Mouse (Mus musculus): Measurements from ENCODE around the gene Slc9a3r2.
"Not testable (repeated sequence)": the region's sequence is repeated elsewhere in the genome, so short reads cannot be mapped to it uniquely, and the experiment has no call there.

The Slc9a3r2 gene

DNA sequence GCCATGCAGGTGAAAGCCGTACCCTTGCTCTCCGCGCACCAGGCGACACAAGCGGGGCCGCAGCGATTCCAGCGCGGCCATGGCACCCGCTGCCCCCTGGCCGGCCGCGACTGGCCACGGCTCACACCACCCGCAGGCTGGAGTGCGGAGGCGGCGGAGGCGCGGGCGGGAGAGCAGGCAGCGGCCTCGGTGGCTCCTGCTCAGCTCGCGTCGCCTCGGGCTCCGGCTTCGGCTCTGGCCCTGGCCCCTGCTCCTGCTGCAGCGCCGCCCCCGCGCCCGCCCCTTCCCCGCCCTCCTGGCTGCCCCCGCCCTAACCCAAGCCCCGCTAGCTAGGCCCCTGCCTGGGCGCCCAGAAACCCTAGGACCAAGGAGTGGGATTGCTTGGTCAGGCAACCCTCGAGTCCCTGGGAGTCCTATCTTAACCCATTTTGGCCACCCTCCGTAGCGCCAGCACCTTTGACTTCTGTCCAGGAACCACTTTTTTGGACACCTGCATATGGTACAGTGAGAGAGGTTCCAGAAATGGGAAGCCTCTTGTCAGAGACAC, at the start of gene Slc9a3r2:
Gene Slc9a3r2, minus strand, starts transcription at position 258 of the 547 bp plus-strand sequence.
- no peak for DNase-seq

DNA sequence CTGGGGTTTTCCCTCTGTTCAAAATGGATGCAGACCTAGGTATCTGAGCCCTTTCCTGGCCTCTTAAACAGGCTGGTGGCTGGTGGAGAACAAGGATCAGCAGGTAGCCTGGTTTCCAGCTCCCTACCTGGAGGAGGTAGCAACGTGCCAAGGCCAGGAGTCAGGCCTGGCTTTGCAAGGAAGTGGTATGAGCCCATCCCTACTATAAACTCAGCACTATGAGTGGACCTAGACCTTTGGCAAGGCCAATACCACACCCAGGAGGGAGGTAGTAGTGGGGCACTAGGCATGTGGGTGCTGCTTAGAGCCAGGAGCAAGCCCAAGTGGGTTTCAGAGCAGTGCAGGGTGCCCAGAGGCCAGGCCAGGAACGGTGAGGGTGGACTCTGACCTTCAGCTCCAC, 49.3 kb upstream of the Slc9a3r2 start:
- DNase-seq = no peak

GRCm38 (mm10) chr17:24698715-24699114, 48.6 kb upstream of the Slc9a3r2 start:
- DNase-seq = no peak

DNA sequence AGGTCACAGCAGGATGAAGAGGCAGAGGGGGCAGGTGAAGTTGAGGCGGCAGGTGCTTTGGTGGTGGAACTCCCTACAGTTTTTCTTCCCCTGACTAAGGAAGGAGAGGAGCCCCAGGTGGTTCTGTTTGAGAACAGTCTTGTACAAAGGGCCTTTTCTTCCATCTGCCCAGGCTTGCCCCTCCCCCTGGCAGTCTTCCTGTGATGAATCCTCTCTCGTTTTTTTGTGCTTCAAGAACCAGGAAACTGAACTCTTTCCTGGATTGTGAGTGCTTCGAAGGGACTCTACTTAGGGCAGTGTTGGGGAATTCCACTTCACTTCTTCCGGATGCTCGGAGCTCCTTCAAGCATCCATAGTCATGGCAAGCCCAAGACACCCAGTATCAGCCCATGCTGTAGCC, 47.9 kb upstream of the Slc9a3r2 start:
- no peak for DNase-seq

DNA sequence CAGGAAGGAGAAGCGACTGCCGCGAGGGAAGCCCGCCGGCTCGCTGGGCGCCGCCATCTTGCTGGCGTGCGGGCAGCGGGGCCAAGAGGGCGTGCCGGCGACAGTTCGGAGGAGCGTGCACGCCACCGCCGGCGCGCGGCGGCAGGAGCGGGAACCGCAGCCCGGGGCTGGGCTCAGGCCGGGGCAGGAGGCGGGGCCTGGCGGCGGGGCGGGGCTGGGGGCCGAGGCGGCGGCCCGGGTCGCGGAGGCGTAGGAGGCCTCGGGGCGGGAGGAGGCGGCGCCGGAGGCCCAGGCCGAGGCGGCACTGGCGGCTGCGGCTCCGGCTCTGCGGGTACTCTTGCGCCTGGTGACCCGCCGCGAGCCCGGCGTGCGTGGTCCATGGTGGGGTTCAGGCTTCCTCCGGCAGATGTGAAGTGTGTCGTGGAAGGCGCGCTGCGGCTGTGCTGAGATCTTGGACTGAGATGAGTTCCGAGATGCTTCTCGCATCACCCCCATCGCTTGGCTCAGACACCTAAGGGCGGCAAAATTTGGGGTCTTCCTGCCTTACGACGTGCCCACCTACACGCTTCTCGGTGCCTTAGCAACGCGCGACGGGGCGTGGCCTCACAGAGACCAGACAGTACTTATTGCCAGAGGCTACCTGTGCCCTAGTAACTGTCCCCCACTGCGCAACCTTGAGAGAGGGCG, 46.0 kb upstream of the Slc9a3r2 start, which contains the start of the genes Gfer and Noxo1:
Gene Gfer, minus strand, starts transcription at position 146 of the 687 bp plus-strand sequence.
Gene Noxo1, plus strand, starts transcription at position 224 of the 687 bp plus-strand sequence.
- peak; percentile 83 for DNase-seq

GRCm38 (mm10) chr17:24695326-24696010, 45.3 kb upstream of the Slc9a3r2 start:
- no peak for DNase-seq

- no peak for DNase-seq
Observed at GRCm38 (mm10) chr17:24692385-24692784, 42.3 kb upstream of the Slc9a3r2 start.

DNA sequence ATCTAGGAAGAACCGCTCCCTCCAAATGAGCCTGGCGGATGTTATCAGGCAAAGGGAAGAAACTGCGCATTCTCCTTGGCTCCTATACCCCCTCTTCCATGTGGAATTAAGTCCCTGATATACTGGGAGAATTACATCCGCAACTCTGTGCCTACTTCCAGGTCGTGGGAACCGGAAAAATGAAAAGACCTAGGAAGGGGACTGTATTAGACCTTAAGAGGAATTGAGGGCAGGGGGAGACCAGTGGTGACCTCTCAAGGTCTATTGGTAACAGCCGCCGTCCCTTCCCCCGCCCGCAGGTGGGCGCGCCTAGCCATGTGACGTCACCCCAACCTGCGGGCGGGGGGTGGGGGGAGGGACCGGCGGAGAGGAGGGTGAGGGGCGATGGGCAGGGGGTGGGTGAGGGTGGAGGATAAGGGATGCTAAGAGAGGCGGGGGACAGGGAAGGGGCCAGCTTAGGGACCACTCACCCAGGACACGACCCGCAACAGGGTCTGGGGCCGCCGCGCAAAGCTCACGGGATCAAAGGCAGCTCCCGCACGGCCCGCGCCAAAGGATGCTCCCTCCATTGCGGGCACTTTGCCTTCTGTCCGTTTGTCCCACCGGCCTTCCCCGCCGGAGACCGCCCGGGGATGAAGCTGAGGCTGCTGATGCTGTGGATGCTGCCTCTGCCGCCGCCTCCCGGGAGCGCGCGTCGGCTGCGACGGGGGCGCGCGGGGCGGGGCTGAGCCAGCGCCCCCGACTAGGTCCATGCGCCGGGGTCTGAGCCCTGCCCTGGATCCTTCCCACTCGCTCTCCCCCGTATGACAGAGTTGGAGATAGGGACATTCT, 39.3 kb upstream of the Slc9a3r2 start, which contains the start of gene Syngr3:
Gene Syngr3, minus strand, starts transcription at position 705 of the 831 bp plus-strand sequence.
- no peak for DNase-seq

DNA sequence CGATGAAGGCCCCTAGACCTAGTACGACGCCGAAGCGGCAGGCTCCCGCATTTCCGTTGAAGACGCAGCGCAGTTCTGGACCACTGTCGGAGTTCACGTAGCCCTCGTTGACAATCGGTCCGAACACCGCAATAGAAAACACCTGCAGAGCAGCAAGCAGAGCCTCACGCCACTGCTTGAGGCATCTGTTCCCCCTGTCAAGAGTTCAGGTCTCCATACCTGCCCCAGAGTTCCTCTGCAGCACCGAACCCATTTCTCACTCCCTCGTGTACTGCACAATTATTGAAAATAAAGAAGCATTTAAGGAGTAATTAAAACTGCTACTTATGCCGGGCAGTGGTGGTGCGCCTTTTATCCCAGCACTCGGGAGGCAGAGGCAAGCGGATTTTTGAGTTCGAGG, 37.5 kb upstream of the Slc9a3r2 start:
- DNase-seq = no peak

GRCm38 (mm10) chr17:24687146-24687595, 37.0 kb upstream of the Slc9a3r2 start:
- no peak for DNase-seq

- DNase-seq = no peak
Observed at GRCm38 (mm10) chr17:24686514-24686913, 36.4 kb upstream of the Slc9a3r2 start.

DNA sequence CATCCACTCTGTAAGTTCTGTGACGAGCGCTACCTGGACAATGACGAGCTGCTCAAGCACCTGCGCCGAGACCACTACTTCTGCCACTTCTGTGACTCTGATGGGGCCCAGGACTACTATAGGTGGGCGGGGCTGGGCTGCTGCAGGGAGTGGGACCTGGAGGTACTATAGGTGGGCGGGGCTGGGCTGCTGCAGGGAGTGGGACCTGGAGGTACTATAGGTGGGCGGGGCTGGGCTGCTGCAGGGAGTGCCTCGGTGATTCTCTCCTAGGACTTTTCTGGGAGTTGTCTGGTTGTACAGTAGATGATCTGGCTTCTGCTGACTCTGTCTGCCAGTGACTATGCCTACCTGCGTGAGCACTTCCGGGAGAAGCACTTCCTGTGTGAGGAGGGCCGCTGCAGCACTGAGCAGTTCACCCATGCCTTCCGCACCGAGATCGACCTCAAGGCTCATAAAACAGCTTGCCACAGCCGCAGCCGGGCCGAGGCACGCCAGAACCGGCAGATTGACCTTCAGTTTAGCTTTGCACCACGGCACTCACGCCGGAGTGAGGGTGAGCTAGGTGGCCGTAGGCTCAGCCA, 27.5 kb upstream of the Slc9a3r2 start:
- no peak for DNase-seq

DNA sequence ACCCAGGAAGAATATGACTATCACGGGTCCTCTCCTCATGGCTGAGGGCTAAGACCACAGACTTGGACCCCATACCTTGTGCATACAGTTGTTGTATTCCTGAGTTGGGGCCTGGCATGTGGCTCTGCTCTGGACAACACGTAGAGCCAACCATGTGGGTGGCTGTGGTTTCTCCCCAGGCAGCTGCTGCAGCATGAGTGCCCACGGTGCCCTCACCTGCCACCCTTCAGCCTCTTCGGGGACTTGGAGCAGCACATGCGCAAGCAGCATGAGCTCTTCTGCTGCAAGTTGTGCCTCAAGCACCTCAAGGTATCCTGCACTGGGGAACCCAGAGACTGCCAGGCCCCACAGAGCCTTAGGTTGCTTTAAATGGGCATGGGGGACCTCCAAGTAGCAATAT, 26.8 kb upstream of the Slc9a3r2 start:
- DNase-seq = no peak

DNA sequence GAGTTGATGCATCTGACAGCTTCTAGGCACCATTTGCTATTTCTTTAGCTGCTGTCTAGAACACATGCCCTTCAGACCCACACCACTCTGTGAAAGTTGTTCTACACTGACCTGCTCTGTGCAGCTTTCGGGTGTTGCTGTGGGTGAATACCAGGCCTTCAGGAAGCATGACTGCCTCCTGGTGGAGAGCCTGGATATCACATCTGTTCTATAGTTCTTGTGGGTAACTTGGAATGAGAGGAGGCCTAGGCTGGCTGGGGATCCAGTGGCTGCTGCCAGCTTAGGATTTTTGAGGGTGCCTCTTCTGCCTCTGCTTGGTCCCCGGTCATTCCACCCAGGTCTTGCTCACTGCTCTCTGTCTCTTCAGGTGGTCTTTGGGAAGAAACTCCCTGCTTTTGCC, 26.1 kb upstream of the Slc9a3r2 start:
- no peak for DNase-seq

DNA sequence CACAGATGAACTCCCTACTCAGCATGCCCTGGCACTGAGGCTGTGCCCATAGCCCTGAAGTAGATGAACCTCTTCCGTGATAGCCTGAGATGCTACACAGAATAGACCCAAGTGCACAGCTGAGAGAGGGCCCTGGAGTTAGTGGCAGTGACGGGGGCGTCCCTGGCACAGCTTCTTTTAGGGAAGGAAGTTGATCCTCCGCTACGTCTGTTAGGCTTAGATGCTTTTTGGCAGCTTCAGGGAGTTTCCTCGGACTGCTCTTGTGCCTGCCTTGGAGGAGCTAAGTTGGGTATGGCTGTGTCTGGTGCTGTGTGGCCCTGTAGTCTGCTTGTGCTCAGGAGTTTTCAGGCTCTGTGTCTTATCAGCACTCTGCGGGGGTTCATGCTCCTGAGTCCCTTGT, 24.1 kb upstream of the Slc9a3r2 start:
- DNase-seq = no peak

- DNase-seq = no peak
Observed at GRCm38 (mm10) chr17:24672141-24672540, 22.0 kb upstream of the Slc9a3r2 start.

GRCm38 (mm10) chr17:24671346-24671745, 21.2 kb upstream of the Slc9a3r2 start:
- no peak for DNase-seq

- DNase-seq = no peak
Observed at GRCm38 (mm10) chr17:24670246-24670844, 20.2 kb upstream of the Slc9a3r2 start.

DNA sequence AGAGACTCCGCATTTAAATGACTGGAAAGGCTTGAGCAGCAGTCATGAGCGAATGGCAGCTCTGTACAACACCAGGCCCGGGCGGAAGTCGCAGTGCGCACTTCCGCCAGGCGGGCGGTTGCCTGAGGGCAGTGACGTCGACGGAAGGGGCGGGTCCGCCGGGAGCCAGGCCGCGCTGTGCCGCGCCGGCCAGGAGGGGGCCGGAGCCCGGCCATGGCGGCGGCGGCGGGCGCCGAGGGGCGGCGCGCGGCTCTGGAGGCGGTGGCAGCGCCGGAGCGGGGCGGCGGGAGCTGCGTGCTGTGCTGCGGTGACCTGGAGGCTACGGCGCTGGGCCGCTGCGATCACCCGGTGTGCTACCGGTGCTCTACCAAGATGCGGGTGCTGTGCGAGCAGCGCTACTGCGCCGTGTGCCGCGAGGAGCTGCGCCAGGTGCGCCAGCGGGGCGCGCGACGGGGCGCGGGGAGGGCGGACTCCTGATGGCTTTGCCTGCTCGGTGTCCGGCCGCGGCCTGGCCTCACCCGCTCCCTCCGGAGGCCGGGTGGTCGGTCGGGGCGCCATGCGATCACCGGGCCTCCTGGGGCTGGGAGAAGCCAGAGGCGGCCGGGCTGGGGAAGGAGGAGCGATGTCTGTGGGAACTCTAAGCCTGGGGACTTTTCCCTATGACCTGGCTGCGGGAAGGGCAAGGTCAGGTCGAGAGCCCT, 19.6 kb upstream of the Slc9a3r2 start, which contains the start of gene Zfp598:
Gene Zfp598, plus strand, starts transcription at position 143 of the 701 bp plus-strand sequence.
- peak; percentile 95 for DNase-seq

- not testable (repeated sequence) for DNase-seq
Observed at GRCm38 (mm10) chr17:24669214-24669544, 19.1 kb upstream of the Slc9a3r2 start.

GRCm38 (mm10) chr17:24667416-24667815, 17.3 kb upstream of the Slc9a3r2 start:
- DNase-seq = no peak
